Mouse (Mus musculus) retina, adult 2 months (tissue): ENCODE measurements around the gene Nxf1.

Source experiments
- DNase-seq: peaks from one replicate; pipeline ENCODE4 v3.0.0-alpha.2; 2012; ENCODE audit warnings: low read depth, low spot score

Nxf1 gene

DNA sequence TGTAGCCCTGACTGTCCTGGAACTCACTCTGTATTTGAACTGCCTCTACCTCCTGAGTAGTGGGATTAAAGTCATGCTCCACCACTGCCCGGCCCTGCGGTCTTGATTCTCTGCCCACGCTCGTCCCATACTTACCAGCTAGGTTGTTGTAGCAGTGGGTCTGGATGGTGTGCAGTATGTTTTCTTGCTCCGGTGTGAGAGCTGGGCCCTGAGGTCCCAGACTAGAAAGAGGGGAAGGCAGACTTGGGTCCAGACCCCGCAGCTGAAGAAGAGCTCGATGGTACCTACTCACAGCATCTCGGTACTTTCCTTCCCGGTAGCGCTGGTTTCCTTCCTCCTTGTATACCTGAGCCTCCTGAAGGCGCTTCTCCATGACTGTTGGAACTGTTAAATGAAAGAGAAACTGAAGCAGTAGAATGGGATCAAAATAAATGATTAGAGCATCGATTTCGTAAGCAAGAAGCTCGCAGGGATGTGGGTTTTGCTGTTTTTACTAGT is 61.5 kb downstream of the Nxf1 start:
- DNase-seq: no peak

DNA sequence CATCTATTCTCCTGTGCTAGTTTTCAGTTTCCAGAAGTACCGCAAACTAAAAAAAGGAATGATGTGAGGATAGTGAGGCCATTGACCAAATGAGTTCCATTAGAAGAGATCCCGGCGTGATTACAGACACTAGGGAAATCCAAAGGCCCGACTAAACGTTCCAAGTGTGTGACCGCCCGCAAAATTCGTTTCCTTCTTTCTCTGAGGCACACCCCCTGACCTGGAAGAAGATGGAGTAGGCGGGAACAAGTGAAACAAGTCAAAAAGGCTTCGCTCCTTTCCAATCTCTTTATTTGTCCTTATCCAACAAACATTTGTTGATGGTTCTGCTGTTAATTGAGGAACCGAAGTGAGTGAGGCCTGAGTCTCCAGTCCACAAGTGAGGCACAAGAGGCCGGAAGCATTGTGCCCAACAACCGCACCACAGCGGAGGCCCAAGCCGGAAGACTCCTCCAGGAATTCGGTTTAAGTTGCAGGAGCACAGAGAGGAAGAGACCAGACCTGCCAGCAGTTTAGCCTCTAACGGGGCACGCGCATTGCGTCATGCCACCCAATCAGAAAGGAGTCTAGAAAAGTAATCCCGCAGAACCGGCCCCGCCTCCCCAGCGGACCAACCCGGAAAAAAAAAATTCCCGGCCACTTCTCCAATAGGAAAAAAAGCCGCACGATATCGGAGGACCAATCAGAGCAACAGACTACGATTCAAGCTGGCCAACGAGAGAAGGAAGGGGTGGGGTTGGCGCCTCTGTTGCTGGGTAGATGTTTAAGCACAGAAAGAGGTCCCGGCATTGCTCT is 62.1 kb downstream of the Nxf1 start, which contains the start of gene Ttc9c:
Ttc9c (minus strand) TSS at position 533 of the 795 bp plus-strand sequence.
- peak; percentile 96 for DNase-seq

DNA sequence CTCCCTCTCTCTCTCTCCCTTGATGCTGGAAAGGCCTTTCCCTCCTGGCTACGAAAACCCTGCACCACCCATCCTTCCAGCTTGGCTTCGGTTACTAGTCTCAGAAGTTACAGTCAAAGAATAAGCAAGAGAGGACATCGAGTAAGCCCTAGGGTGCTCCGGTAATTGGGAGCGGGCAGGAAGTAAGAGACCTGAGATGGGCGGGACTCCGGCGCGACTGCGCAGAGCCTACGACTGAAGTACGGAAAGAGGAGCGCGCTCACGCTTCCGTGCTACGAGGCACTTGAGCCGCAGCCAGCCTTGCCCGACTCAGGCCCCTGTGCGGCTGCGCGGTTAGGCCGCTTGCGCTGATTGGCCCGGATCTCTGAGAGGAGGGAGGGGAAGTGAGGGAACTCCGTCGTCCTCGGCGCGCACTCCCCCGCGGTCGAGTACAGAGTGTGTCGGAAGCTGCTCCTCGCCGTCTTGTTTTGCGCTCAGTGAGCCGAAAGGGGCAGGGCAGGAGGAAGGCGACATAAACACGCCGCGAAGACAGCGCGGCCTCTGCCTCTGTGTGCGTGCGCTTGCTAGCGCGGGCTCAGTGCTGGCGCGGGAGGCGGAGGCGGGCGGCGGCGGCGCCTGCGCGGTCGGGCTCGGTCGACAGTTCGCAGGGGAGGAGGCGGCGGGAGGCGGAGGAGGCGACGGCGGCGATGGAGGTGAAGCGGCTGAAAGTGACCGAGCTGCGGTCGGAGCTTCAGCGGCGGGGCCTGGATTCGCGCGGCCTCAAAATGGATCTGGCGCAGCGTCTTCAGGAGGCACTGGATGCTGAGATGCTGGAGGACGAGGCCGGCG is 62.9 kb downstream of the Nxf1 start, which contains the start of gene Hnrnpul2:
Hnrnpul2 (plus strand) TSS at position 415 of the 828 bp plus-strand sequence.
- DNase-seq: peak; percentile 93
